Mouse (Mus musculus) forebrain, postnatal 0 days (tissue): ENCODE data around the gene Slc4a8. TPM values are rescaled to one million over a fixed set of nuclear protein-coding genes. Genes with fewer than 3 reads are reported as not detected.
A peak's percentile ranks its signal among the peaks of the same experiment; 100 is the strongest.
"Not testable (repeated sequence)": the region's sequence is repeated elsewhere in the genome, so short reads cannot be mapped to it uniquely, and the experiment has no call there.

Experiments used
- ATAC-seq: fragments of 200-750 bp; cut with Nextera tagmentation; 2 replicates; pipeline ENCODE4 v1.8.0; 2017; ENCODE audit warnings: mild to moderate bottlenecking, moderate library complexity
- DNase-seq: peaks from one replicate; pipeline ENCODE4 v3.0.0-alpha.2; 2015
- H3K27ac ChIP-seq: fragments of 300-500 bp; sonication (generic); 2 replicates; pipeline ENCODE4 v1.5.1; 2014; ENCODE audit warnings: low read depth, mild to moderate bottlenecking, antibody characterized with exemption, low read length, moderate library complexity, mixed read lengths
- H3K27me3 ChIP-seq: fragments of 300-500 bp; sonication (generic); 2 replicates; pipeline ENCODE4 v1.6.1; 2014; ENCODE audit warnings: mild to moderate bottlenecking, low read length, mixed read lengths; ENCODE audit not compliant: insufficient read depth
- H3K36me3 ChIP-seq: fragments of 300-500 bp; sonication (generic); 2 replicates; pipeline ENCODE4 v1.6.1; 2014; ENCODE audit warnings: mild to moderate bottlenecking, moderate library complexity; ENCODE audit not compliant: insufficient read depth
- H3K4me1 ChIP-seq: fragments of 300-500 bp; sonication (generic); 2 replicates; pipeline ENCODE4 v1.6.1; 2014; ENCODE audit warnings: antibody characterized with exemption; ENCODE audit not compliant: insufficient read depth
- H3K4me2 ChIP-seq: fragments of 300-500 bp; sonication (generic); 2 replicates; pipeline ENCODE4 v1.6.1; 2014; ENCODE audit warnings: low read depth, mild to moderate bottlenecking, moderate library complexity
- H3K4me3 ChIP-seq: fragments of 300-500 bp; sonication (generic); 2 replicates; pipeline ENCODE4 v1.5.1; 2014; ENCODE audit warnings: low read depth, low read length, mixed read lengths
- H3K9ac ChIP-seq: fragments of 300-500 bp; sonication (generic); 2 replicates; pipeline ENCODE4 v1.6.1; 2014; ENCODE audit warnings: mild to moderate bottlenecking
- H3K9me3 ChIP-seq: fragments of 300-500 bp; sonication (generic); 2 replicates; pipeline ENCODE4 v1.6.1; 2016; ENCODE audit warnings: low read length
- CTCF ChIP-seq: sonication (generic); IDR thresholded peaks from 2 replicates; pipeline ENCODE4 v1.5.1; 2016; ENCODE audit warnings: antibody characterized with exemption, control low read depth, low read depth
- WGBS: fragments of 180-500 bp; shearing (Covaris S2); extraction: QIAGEN DNeasy Blood & Tissue Kit; methylation state at CpG from one replicate; pipeline ENCODE4 v1.1.7; 2014; 5-methylcytosine and 5-hydroxymethylcytosine counted together
- polyA plus RNA-seq: library from polyadenylated mRNA; unstranded; fragments of >200 nt; fragmentation: Nextera tagmentation; extraction: Ambion mirVana; gene quantifications from 2 replicates; pipeline ENCODE4 v1.2.1, GENCODE M21; 2015
- total RNA-seq: library from RNA; depleted of rRNA; stranded (reverse); fragments of >200 nt; gene quantifications from 2 replicates; pipeline ENCODE4 v1.2.3, GENCODE M21; 2014

Slc4a8 gene
- total and polyA plus RNA-seq, 2 experiments from 2014 or later = 31.2 to 38.3 TPM

GRCm38 (mm10) chr15:100761036-100761418, 520 bp upstream of the Slc4a8 start:
- peaks cover 5% of the 10 kb centered on the region; the same call in 1 of the 2 replicates for H3K36me3 ChIP-seq
- no peaks in the 10 kb centered on the region for H3K9me3 ChIP-seq
- no peak for TF ChIP-seq CTCF
- H3K27me3 ChIP-seq = no peaks in the 10 kb centered on the region
- peaks cover 17% of the 10 kb centered on the region; the same call in 1 of the 2 replicates for H3K4me1 ChIP-seq
- DNase-seq (no peak), ATAC-seq (peak; percentile 61)
- 10% methylated on average over 9 of the region's 9 CpGs for WGBS
- H3K27ac ChIP-seq = peak overlapping the region; percentile 85
- H3K4me3 ChIP-seq = peak overlapping the region; percentile 83
- H3K4me2 ChIP-seq = peak overlapping the region; percentile 76
- peak overlapping the region; percentile 80 for H3K9ac ChIP-seq

GRCm38 (mm10) chr15:100762649-100763048, 1.1 kb downstream of the Slc4a8 start:
- WGBS = 32% methylated on average over 8 of the region's 8 CpGs
- peak overlapping the region; percentile 80 for H3K9ac ChIP-seq

GRCm38 (mm10) chr15:100764163-100764951, 2.8 kb downstream of the Slc4a8 start:
- DNase-seq = no peak
- Histone ChIP-seq H3K36me3 (peaks cover 7% of the 10 kb centered on the region; the same call in 1 of the 2 replicates), H3K4me1 (peaks cover 17% of the 10 kb centered on the region; the same call in 1 of the 2 replicates), H3K9me3 (no peaks in the 10 kb centered on the region), H3K9ac (no peak overlapping the region), H3K27ac (no peak overlapping the region), H3K4me2 (no peak overlapping the region), H3K27me3 (no peaks in the 10 kb centered on the region), H3K4me3 (no peak overlapping the region)
- no peak for ATAC-seq
- 88% methylated on average over 16 of the region's 16 CpGs for WGBS
- TF ChIP-seq CTCF = no peak

More at GRCm38 (mm10) chr15:100762649-100763048, 1.1 kb downstream of the Slc4a8 start:
- no peaks in the 10 kb centered on the region for H3K27me3 ChIP-seq
- H3K4me1 ChIP-seq = peaks cover 17% of the 10 kb centered on the region; the same call in 1 of the 2 replicates
- 0 out of 2 replicates have a peak overlapping the region, but pooled peaks have one; percentile 85 for H3K27ac ChIP-seq
- DNase-seq (no peak), ATAC-seq (no peak)
- H3K9me3 ChIP-seq = no peaks in the 10 kb centered on the region
- TF ChIP-seq CTCF = no peak
- peak overlapping the region; percentile 83 for H3K4me3 ChIP-seq
- H3K36me3 ChIP-seq = peaks cover 7% of the 10 kb centered on the region; the same call in 1 of the 2 replicates
- peak overlapping the region; percentile 76 for H3K4me2 ChIP-seq

- Histone ChIP-seq H3K36me3 (peaks cover 7% of the 10 kb centered on the region), H3K4me2 (no peak overlapping the region), H3K9me3 (no peaks in the 10 kb centered on the region), H3K4me1 (peaks cover 12% of the 10 kb centered on the region; the same call in 1 of the 2 replicates), H3K27me3 (no peaks in the 10 kb centered on the region), H3K4me3 (no peak overlapping the region), H3K9ac (no peak overlapping the region), H3K27ac (no peak overlapping the region)
- ATAC-seq (no peak), DNase-seq (no peak)
- no peak for TF ChIP-seq CTCF
- WGBS = 74% methylated on average over 9 of the region's 9 CpGs
Measured at GRCm38 (mm10) chr15:100766826-100767225, 5.3 kb downstream of the Slc4a8 start.

DNA sequence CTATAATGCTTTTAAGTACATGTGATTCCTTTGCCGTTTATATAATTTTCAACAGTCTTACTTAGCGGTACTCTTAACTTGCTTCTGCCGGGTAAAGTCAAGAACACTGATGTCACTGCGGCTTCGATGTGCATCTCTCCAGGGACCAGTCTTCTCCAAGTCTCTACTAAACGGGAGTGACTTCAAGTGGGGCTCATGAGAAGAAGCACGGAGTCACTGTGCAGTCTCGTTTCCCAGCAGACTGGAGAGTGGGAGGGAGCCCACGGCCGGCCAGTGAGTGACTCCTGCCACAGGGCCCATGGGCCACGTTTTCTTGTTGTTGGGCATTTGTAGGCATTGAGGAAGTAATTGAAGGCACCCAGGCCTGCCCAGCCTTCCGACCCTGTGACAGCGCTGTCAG, 6.3 kb downstream of the Slc4a8 start:
- H3K4me2 ChIP-seq = no peak overlapping the region
- ATAC-seq (no peak), DNase-seq (no peak)
- peaks cover 5% of the 10 kb centered on the region; the same call in 1 of the 2 replicates for H3K4me1 ChIP-seq
- no peak for TF ChIP-seq CTCF
- WGBS = 84% methylated on average over 13 of the region's 13 CpGs
- H3K36me3 ChIP-seq = peaks cover 7% of the 10 kb centered on the region
- H3K9ac ChIP-seq = no peak overlapping the region
- H3K27ac ChIP-seq = no peak overlapping the region
- H3K9me3 ChIP-seq = no peaks in the 10 kb centered on the region
- no peaks in the 10 kb centered on the region for H3K27me3 ChIP-seq
- H3K4me3 ChIP-seq = no peak overlapping the region

GRCm38 (mm10) chr15:100769023-100769422, 7.5 kb downstream of the Slc4a8 start:
- H3K4me1 ChIP-seq, H3K27ac ChIP-seq, H3K4me3 ChIP-seq, H3K27me3 ChIP-seq, H3K4me2 ChIP-seq, H3K9ac ChIP-seq, H3K36me3 ChIP-seq, ATAC-seq, DNase-seq, H3K9me3 ChIP-seq: not testable (repeated sequence)
- WGBS = 95% methylated on average over 4 of the region's 4 CpGs

DNA sequence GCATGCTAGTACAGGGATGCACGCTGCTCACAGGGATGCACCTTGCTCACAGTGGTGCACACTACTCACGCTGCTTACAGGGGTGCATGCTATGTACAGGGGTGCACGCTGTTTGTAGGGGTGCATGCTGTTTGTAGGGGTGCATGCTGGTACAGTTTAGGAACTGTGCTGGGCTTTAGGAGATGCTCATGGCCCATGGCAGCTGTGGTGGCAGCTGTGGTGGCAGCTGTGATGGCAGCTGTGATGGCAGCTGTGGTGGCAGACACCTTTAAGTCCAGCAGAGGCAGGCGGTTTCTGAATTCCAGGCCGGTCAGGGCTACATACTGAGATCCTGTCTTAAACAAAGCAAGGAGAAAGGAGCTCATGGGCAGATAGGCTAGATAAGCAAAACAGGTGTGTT, 8.8 kb downstream of the Slc4a8 start:
- H3K27ac ChIP-seq = no peak overlapping the region
- no peak for TF ChIP-seq CTCF
- H3K27me3 ChIP-seq = no peaks in the 10 kb centered on the region
- peaks cover 7% of the 10 kb centered on the region; the same call in 1 of the 2 replicates for H3K36me3 ChIP-seq
- 94% methylated on average over 5 of the region's 5 CpGs for WGBS
- no peak overlapping the region for H3K9ac ChIP-seq
- no peaks in the 10 kb centered on the region for H3K4me1 ChIP-seq
- no peak overlapping the region for H3K4me3 ChIP-seq
- no peak for DNase-seq
- H3K4me2 ChIP-seq = no peak overlapping the region
- no peak for ATAC-seq
- H3K9me3 ChIP-seq = no peaks in the 10 kb centered on the region
